Mouse (Mus musculus): Measurements from ENCODE around the gene Ikzf4. TPM values are rescaled to one million over a fixed set of nuclear protein-coding genes. Genes with fewer than 3 reads are reported as not detected.

Ikzf4 gene
- 0.54 and 0.66 TPM in 2 replicates for polyA plus RNA-seq (2015; fragmentation: Nextera tagmentation; extraction: Ambion mirVana)

GRCm38 (mm10) chr10:128645111-128646011 is at the start of gene Ikzf4:
Ikzf4 (minus strand) TSS chr10:128645991.

DNA sequence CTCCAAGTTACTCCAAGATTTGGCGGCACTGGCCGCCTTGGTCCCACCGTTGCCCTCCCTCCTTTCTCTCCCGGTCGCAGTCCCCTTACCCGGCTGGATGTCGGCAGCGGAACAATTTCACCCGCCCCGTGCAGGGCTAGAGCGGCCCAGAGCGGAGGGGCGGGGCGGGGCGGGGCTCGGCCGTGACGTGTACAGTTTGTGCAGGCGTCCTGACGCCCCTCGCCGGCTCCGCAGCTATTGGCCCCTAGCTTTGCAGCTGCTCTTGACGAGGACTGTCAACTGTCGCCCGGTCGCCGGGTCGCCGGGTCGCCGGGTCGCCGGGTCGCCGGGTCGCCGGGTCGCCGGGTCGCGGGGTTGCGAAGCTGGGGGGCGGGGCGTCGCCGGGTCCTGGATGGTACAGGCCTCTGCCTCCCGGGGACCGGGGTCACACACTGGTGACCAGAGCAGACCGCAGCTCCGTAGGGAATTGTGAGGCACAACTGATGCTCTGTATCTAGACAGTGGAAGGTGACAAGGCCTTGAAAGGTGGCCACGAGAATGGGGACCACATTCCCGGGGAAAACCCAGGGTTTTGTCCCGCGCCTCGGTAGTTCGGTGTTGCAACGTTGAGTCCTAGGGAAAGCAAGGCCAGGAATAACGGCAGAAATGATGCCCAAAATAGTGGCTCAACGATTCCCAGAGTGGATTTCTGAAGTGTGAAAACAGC is 28.1 kb upstream of the Ikzf4 start, which contains the start of gene Suox:
Gene Suox, minus strand, starts transcription at position 311 of the 706 bp plus-strand sequence.

GRCm38 (mm10) chr10:128626311-128627310 is 19.2 kb downstream of the Ikzf4 start, which contains the start of gene Rps26:
Rps26 (minus strand) TSS chr10:128626747.

DNA sequence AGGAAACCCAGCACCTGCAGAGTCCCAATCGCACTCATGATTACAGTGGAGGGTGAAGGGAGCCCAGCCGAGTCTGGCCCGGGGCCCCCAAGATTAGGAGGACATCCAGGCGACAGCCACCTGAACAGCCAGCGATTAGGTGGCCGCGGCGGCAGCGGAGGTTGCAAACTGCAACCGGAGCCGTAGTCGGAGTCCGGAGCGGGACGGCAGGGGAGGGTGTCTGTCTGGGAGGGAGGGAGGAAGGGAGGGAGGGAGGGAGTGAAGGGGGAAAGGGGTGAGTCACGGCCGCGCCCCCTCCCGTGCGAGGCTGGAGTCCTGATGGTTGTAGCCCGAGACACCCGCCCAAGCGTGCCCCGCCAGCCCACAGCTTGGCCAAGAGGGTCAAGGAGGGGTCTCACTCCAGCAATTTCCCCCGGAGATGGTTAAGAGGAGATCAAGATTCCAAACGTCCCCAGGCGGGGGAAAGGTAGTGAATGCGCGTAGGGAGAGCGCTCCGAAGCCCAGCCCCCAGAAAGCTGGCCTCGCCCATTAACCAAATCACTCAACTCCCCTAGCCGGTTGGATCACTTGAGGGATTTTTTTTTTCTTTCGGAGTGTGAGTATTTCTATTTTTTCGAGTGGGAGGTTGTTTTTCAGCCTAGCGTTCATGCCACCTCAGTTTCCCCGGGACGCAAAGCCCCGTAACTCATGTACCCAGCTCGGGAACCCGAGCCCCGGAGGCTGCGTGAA is 56.2 kb downstream of the Ikzf4 start, which contains the start of gene Erbb3:
Gene Erbb3, minus strand, starts transcription at position 189 of the 729 bp plus-strand sequence.

Small RNAs within 50 kb of the gene (microRNA-seq; reads per million reads assigned to microRNA genes)
- gene Mir6917 = 0.85 to 1.8 reads per million in 2 experiments

Other genes starting within 250 kb of the Ikzf4 start
- gene Slc39a5, start 244.8 kb downstream of the Ikzf4 start, polyA plus RNA-seq (2015; fragmentation: Nextera tagmentation; extraction: Ambion mirVana) = not detected in 2 replicates
- 44.3 and 46.0 TPM in 2 replicates for gene Nabp2, start 234.5 kb downstream of the Ikzf4 start, polyA plus RNA-seq (2015; fragmentation: Nextera tagmentation; extraction: Ambion mirVana)
- 16.0 and 17.7 TPM in 2 replicates for gene Rnf41, start 234.3 kb downstream of the Ikzf4 start, polyA plus RNA-seq (2015; fragmentation: Nextera tagmentation; extraction: Ambion mirVana)
- 31.0 and 34.6 TPM in 2 replicates for gene Smarcc2, start 186.7 kb downstream of the Ikzf4 start, polyA plus RNA-seq (2015; fragmentation: Nextera tagmentation; extraction: Ambion mirVana)
- gene Myl6, start 151.8 kb downstream of the Ikzf4 start, polyA plus RNA-seq (2015; fragmentation: Nextera tagmentation; extraction: Ambion mirVana) = 641 and 849 TPM in 2 replicates
- gene Myl6b, start 147.3 kb downstream of the Ikzf4 start, polyA plus RNA-seq (2015; fragmentation: Nextera tagmentation; extraction: Ambion mirVana) = 7.6 and 8.2 TPM in 2 replicates
- gene Esyt1, start 120.1 kb downstream of the Ikzf4 start, polyA plus RNA-seq (2015; fragmentation: Nextera tagmentation; extraction: Ambion mirVana) = 28.4 and 33.0 TPM in 2 replicates
- gene Zc3h10, start 98.2 kb downstream of the Ikzf4 start, polyA plus RNA-seq (2015; fragmentation: Nextera tagmentation; extraction: Ambion mirVana) = 4.7 and 6.6 TPM in 2 replicates
- 2,311 and 2,586 TPM in 2 replicates for gene Rpl41, start 96.7 kb downstream of the Ikzf4 start, polyA plus RNA-seq (2015; fragmentation: Nextera tagmentation; extraction: Ambion mirVana)
- 73.4 and 83.9 TPM in 2 replicates for gene Pa2g4, start 80.0 kb downstream of the Ikzf4 start, polyA plus RNA-seq (2015; fragmentation: Nextera tagmentation; extraction: Ambion mirVana)
- gene Erbb3, start 56.3 kb downstream of the Ikzf4 start, polyA plus RNA-seq (2015; fragmentation: Nextera tagmentation; extraction: Ambion mirVana) = 8.4 and 9.2 TPM in 2 replicates
- gene Rps26, start 19.2 kb downstream of the Ikzf4 start, polyA plus RNA-seq (2015; fragmentation: Nextera tagmentation; extraction: Ambion mirVana) = 419 and 480 TPM in 2 replicates
- gene Suox, start 28.1 kb upstream of the Ikzf4 start, polyA plus RNA-seq (2015; fragmentation: Nextera tagmentation; extraction: Ambion mirVana) = 12.8 and 16.8 TPM in 2 replicates
- gene Rab5b, start 50.3 kb upstream of the Ikzf4 start, polyA plus RNA-seq (2015; fragmentation: Nextera tagmentation; extraction: Ambion mirVana) = 58.5 and 60.0 TPM in 2 replicates
- gene Pmel, start 58.2 kb upstream of the Ikzf4 start, polyA plus RNA-seq (2015; fragmentation: Nextera tagmentation; extraction: Ambion mirVana) = 1.7 and 1.9 TPM in 2 replicates
- gene Cdk2, start 59.0 kb upstream of the Ikzf4 start, polyA plus RNA-seq (2015; fragmentation: Nextera tagmentation; extraction: Ambion mirVana) = 38.7 and 40.5 TPM in 2 replicates
- 3.7 and 5.1 TPM in 2 replicates for gene Dgka, start 98.9 kb upstream of the Ikzf4 start, polyA plus RNA-seq (2015; fragmentation: Nextera tagmentation; extraction: Ambion mirVana)
- gene Pym1, start 101.9 kb upstream of the Ikzf4 start, polyA plus RNA-seq (2015; fragmentation: Nextera tagmentation; extraction: Ambion mirVana) = 13.7 and 17.7 TPM in 2 replicates
- 0.99 and 2.1 TPM in 2 replicates for gene Mmp19, start 144.9 kb upstream of the Ikzf4 start, polyA plus RNA-seq (2015; fragmentation: Nextera tagmentation; extraction: Ambion mirVana)
- gene Dnajc14, start 158.1 kb upstream of the Ikzf4 start, polyA plus RNA-seq (2015; fragmentation: Nextera tagmentation; extraction: Ambion mirVana) = 28.7 TPM in 2 replicates
- gene Tmem198b, start 158.4 kb upstream of the Ikzf4 start, polyA plus RNA-seq (2015; fragmentation: Nextera tagmentation; extraction: Ambion mirVana) = 11.2 and 11.9 TPM in 2 replicates
- 85.9 and 110 TPM in 2 replicates for gene Sarnp, start 171.3 kb upstream of the Ikzf4 start, polyA plus RNA-seq (2015; fragmentation: Nextera tagmentation; extraction: Ambion mirVana)
- gene Ormdl2, start 175.7 kb upstream of the Ikzf4 start, polyA plus RNA-seq (2015; fragmentation: Nextera tagmentation; extraction: Ambion mirVana) = 14.4 and 18.7 TPM in 2 replicates
- gene Gdf11, start 245.7 kb upstream of the Ikzf4 start, polyA plus RNA-seq (2015; fragmentation: Nextera tagmentation; extraction: Ambion mirVana) = 1.7 and 2.1 TPM in 2 replicates

All from skeletal muscle tissue, postnatal 0 days (tissue).